Mouse (Mus musculus) neural tube, embryonic 11.5 days (tissue): ENCODE results near the gene Wasf1. TPM values are rescaled to one million over a fixed set of nuclear protein-coding genes. Genes with fewer than 3 reads are reported as not detected.

Experiments used
- ATAC-seq: fragments of 200-750 bp; cut with Nextera tagmentation; 2 replicates; pipeline ENCODE4 v1.8.0; 2017; ENCODE audit warnings: moderate number of reproducible peaks, mild to moderate bottlenecking, moderate TSS enrichment, moderate library complexity; ENCODE audit not compliant: insufficient read depth, low FRiP score, low TSS enrichment
- DNase-seq: peaks from one replicate; pipeline ENCODE4 v3.0.0-alpha.2; 2015; ENCODE audit warnings: low spot score
- H3K27ac ChIP-seq: fragments of 300-500 bp; sonication (generic); 2 replicates; pipeline ENCODE4 v1.5.1; 2014; ENCODE audit warnings: low read depth, mild to moderate bottlenecking, low read length
- H3K27me3 ChIP-seq: fragments of 300-500 bp; sonication (generic); 2 replicates; pipeline ENCODE4 v1.6.1; 2014; ENCODE audit warnings: mild to moderate bottlenecking, low read length, mixed read lengths; ENCODE audit not compliant: control insufficient read depth, insufficient read depth
- H3K36me3 ChIP-seq: fragments of 300-500 bp; sonication (generic); 2 replicates; pipeline ENCODE4 v1.6.1; 2014; ENCODE audit warnings: mild to moderate bottlenecking, low read length, moderate library complexity, mixed read lengths; ENCODE audit not compliant: control insufficient read depth, insufficient read depth
- H3K4me1 ChIP-seq: fragments of 300-500 bp; sonication (generic); 2 replicates; pipeline ENCODE4 v1.6.1; 2014; ENCODE audit warnings: low read length, mixed read lengths; ENCODE audit not compliant: control insufficient read depth, insufficient read depth
- H3K4me2 ChIP-seq: fragments of 300-500 bp; sonication (generic); 2 replicates; pipeline ENCODE4 v1.6.1; 2014; ENCODE audit warnings: low read depth, mild to moderate bottlenecking, moderate library complexity
- H3K4me3 ChIP-seq: fragments of 300-500 bp; sonication (generic); 2 replicates; pipeline ENCODE4 v1.5.1; 2014; ENCODE audit warnings: low read depth, low read length
- H3K9ac ChIP-seq: fragments of 300-500 bp; sonication (generic); 2 replicates; pipeline ENCODE4 v1.6.1; 2014; ENCODE audit warnings: mild to moderate bottlenecking, low read length
- H3K9me3 ChIP-seq: fragments of 300-500 bp; sonication (generic); 2 replicates; pipeline ENCODE4 v1.6.1; 2016; ENCODE audit warnings: low read length; ENCODE audit not compliant: control insufficient read depth
- WGBS: fragments of 180-500 bp; shearing (Covaris S2); extraction: QIAGEN DNeasy Blood & Tissue Kit; methylation state at CpG from one replicate; pipeline ENCODE4 v1.1.7; 2014; 5-methylcytosine and 5-hydroxymethylcytosine counted together
- polyA plus RNA-seq: library from polyadenylated mRNA; unstranded; fragments of >200 nt; fragmentation: Nextera tagmentation; extraction: Ambion mirVana; gene quantifications from 2 replicates; pipeline ENCODE4 v1.2.1, GENCODE M21; 2014

Gene Wasf1
- polyA plus RNA-seq, 1 experiment from 2014 or later, result 60.9 TPM

- ATAC-seq (no peak), DNase-seq (no peak)
- Histone ChIP-seq H3K4me3 (no peak overlapping the region), H3K9me3 (no peaks in the 10 kb centered on the region), H3K4me1 (no peaks in the 10 kb centered on the region), H3K4me2 (no peak overlapping the region), H3K27ac (no peak overlapping the region), H3K9ac (no peak overlapping the region), H3K27me3 (no peaks in the 10 kb centered on the region), H3K36me3 (no peaks in the 10 kb centered on the region)
- WGBS, result 90% methylated on average over 7 of the region's 7 CpGs
These were observed 26.6 kb upstream of the Wasf1 start for GRCm38 (mm10) chr10:40856703-40857102.

GRCm38 (mm10) chr10:40857599-40857998 lies 25.7 kb upstream of the Wasf1 start:
- Histone ChIP-seq H3K9me3 (no peaks in the 10 kb centered on the region), H3K27ac (no peak overlapping the region), H3K4me2 (no peak overlapping the region), H3K9ac (no peak overlapping the region), H3K4me3 (no peak overlapping the region), H3K4me1 (no peaks in the 10 kb centered on the region), H3K36me3 (no peaks in the 10 kb centered on the region), H3K27me3 (no peaks in the 10 kb centered on the region)
- 92% methylated on average over 8 of the region's 8 CpGs for WGBS
- no peak for DNase-seq
- ATAC-seq, result no peak

GRCm38 (mm10) chr10:40868081-40868480 lies 15.2 kb upstream of the Wasf1 start:
- no peaks in the 10 kb centered on the region; the same call in 1 of the 2 replicates for H3K36me3 ChIP-seq
- no peak overlapping the region for H3K27ac ChIP-seq
- no peak for DNase-seq
- no peak for ATAC-seq
- no peak overlapping the region for H3K4me2 ChIP-seq
- H3K4me3 ChIP-seq, result no peak overlapping the region
- peaks cover 3% of the 10 kb centered on the region; the same call in 1 of the 2 replicates for H3K4me1 ChIP-seq
- H3K27me3 ChIP-seq, result no peaks in the 10 kb centered on the region
- H3K9me3 ChIP-seq, result no peaks in the 10 kb centered on the region
- WGBS, result 89% methylated on average over 2 of the region's 2 CpGs
- H3K9ac ChIP-seq, result no peak overlapping the region

DNA sequence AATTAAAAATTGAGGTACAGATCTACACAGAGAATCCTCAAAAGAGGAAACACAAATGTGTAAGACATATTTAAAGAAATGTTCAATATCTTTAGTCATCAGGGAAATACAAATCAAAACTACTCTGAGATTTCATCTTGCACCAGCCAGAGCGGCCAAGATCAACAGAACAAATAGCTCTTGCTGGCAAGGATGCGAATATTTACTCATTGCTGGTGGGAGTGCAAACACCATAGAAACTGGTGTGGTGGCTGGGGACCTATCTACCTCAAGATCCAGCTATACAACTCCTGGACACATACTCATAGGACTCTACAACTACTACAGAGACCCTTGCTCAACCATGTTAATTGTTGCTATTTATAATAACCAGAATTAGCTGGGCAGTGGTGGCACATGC lies 12.0 kb upstream of the Wasf1 start:
- DNase-seq (no peak), ATAC-seq (no peak)
- Histone ChIP-seq H3K4me1 (peaks cover 3% of the 10 kb centered on the region; the same call in 1 of the 2 replicates), H3K27me3 (no peaks in the 10 kb centered on the region), H3K9me3 (no peaks in the 10 kb centered on the region), H3K4me2 (no peak overlapping the region), H3K36me3 (no peaks in the 10 kb centered on the region; the same call in 1 of the 2 replicates), H3K27ac (no peak overlapping the region), H3K9ac (no peak overlapping the region), H3K4me3 (no peak overlapping the region)
- 95% methylated on average over 2 of the region's 2 CpGs for WGBS

DNA sequence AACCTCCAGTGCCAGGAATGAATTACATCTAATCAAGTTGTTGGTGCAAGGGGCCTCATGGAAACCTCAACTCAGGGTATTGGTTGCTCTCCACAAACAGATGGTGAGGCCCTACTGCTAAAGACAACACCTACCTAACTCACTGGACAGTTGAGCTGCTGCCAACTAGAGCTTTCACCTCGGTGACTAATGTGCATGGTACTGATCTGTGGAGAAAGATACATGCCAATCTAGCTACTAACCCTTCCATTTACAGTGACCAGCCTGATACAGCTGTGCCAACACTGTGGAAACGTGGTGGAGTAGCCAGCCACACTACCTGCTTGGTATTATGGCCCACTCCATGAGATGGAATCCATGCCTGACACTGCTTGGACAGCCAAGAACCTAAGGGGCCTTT lies 11.2 kb upstream of the Wasf1 start:
- Histone ChIP-seq H3K36me3 (no peaks in the 10 kb centered on the region; the same call in 1 of the 2 replicates), H3K9me3 (no peaks in the 10 kb centered on the region), H3K4me2 (no peak overlapping the region), H3K27ac (no peak overlapping the region), H3K27me3 (no peaks in the 10 kb centered on the region), H3K9ac (no peak overlapping the region), H3K4me1 (peaks cover 3% of the 10 kb centered on the region; the same call in 1 of the 2 replicates), H3K4me3 (no peak overlapping the region)
- WGBS, result 80% methylated on average over 2 of the region's 2 CpGs
- no peak for ATAC-seq
- no peak for DNase-seq

- no peak for DNase-seq
- peaks cover 2% of the 10 kb centered on the region; the same call in 1 of the 2 replicates for H3K4me1 ChIP-seq
- H3K9ac ChIP-seq, result no peak overlapping the region
- WGBS, result 89% methylated on average over 3 of the region's 3 CpGs
- H3K9me3 ChIP-seq, result no peaks in the 10 kb centered on the region
- no peaks in the 10 kb centered on the region for H3K27me3 ChIP-seq
- no peak overlapping the region for H3K4me2 ChIP-seq
- no peak for ATAC-seq
- no peak overlapping the region for H3K4me3 ChIP-seq
- H3K27ac ChIP-seq, result no peak overlapping the region
- no peaks in the 10 kb centered on the region for H3K36me3 ChIP-seq
These were observed 5.0 kb upstream of the Wasf1 start for GRCm38 (mm10) chr10:40878246-40878645.

GRCm38 (mm10) chr10:40879969-40880368 lies 3.3 kb upstream of the Wasf1 start:
- 93% methylated on average over 9 of the region's 9 CpGs for WGBS
- no peaks in the 10 kb centered on the region for H3K27me3 ChIP-seq
- no peak overlapping the region for H3K4me3 ChIP-seq
- ATAC-seq (no peak), DNase-seq (no peak)
- H3K9ac ChIP-seq, result no peak overlapping the region
- no peaks in the 10 kb centered on the region for H3K36me3 ChIP-seq
- no peak overlapping the region for H3K4me2 ChIP-seq
- no peaks in the 10 kb centered on the region for H3K9me3 ChIP-seq
- H3K27ac ChIP-seq, result no peak overlapping the region
- H3K4me1 ChIP-seq, result peaks cover 2% of the 10 kb centered on the region; the same call in 1 of the 2 replicates

DNA sequence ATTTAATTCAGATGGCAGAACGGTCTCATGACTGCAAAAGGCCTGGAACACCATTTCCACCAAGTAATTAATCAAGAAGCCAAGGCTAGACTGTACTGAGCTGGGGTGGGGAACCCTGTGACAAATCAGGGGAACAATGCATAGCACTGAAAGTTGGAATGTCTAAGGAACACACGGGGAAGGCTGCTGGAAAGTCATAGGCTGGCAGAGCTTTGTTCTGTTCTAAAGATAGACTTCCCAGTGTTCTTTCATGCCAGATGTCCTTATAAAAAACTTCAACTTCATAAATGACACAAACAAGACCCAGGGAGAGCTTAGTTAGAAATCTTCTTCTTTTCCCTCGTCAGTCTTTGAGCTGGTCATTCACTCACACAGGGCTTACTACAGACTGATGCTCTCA lies 2.0 kb upstream of the Wasf1 start:
- Histone ChIP-seq H3K4me1 (peaks cover 2% of the 10 kb centered on the region; the same call in 1 of the 2 replicates), H3K9me3 (no peaks in the 10 kb centered on the region), H3K4me3 (no peak overlapping the region), H3K9ac (no peak overlapping the region), H3K36me3 (no peaks in the 10 kb centered on the region), H3K4me2 (no peak overlapping the region), H3K27ac (no peak overlapping the region), H3K27me3 (no peaks in the 10 kb centered on the region)
- WGBS, result 73% methylated on average over 3 of the region's 3 CpGs
- DNase-seq (no peak), ATAC-seq (no peak)

DNA sequence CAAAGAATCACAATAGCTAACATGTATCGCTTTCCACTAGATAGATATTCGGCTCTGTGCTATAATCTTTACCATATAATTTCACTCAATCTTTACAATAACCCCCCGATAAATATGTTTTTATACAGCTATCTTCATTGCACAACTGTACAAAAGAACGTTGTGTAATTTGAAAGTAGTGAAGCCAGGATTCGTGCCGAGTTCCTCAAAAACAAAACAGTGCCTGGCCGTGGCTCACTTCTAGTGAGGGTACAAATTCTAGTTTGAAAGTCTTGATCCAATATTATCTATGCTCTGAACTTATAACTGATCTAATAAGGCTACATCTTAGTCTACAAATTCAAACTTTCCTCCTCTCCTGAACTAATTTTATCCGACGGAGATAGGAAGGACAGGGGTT lies 942 bp upstream of the Wasf1 start:
- ATAC-seq, result no peak
- Histone ChIP-seq H3K9ac (peak overlapping the region; percentile 78), H3K9me3 (no peaks in the 10 kb centered on the region), H3K36me3 (no peaks in the 10 kb centered on the region), H3K27me3 (no peaks in the 10 kb centered on the region), H3K4me1 (peaks cover 2% of the 10 kb centered on the region; the same call in 1 of the 2 replicates), H3K27ac (no peak overlapping the region; the same call in 1 of the 2 replicates), H3K4me2 (peak overlapping the region; percentile 56), H3K4me3 (peak overlapping the region; percentile 92)
- DNase-seq, result no peak
- WGBS, result 15% methylated on average over 9 of the region's 9 CpGs
